Mouse (Mus musculus) naive thymus-derived CD4-positive, alpha-beta T cell, adult 2 months (primary cell): ENCODE data around the gene Dapl1.

Experiments
- DNase-seq: peaks from one replicate; pipeline ENCODE4 v3.0.0-alpha.2; 2011; ENCODE audit warnings: low read depth

The Dapl1 gene

DNA sequence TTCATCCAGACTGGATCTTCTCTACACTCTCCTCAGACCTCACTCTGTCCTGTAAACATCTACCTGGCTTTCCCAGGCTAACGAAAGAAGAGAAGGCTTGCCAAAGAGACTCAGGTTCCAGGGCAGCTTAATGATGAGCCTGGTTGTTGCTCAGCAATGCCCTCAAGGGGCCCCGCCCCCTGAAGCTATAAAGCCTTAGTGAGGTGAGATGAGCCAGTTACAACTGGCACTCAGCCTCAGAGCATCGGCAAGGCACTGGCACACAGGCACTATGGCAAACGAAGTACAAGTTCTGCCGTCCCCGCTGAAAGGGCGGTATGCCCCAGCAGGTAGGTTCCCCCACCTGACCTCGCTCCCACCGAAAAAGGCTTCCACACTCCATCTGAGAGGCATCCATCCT lies at the start of gene Dapl1:
Dapl1 (plus strand) TSS at position 216 of the 400 bp plus-strand sequence.
- DNase-seq: peak; percentile 63

DNA sequence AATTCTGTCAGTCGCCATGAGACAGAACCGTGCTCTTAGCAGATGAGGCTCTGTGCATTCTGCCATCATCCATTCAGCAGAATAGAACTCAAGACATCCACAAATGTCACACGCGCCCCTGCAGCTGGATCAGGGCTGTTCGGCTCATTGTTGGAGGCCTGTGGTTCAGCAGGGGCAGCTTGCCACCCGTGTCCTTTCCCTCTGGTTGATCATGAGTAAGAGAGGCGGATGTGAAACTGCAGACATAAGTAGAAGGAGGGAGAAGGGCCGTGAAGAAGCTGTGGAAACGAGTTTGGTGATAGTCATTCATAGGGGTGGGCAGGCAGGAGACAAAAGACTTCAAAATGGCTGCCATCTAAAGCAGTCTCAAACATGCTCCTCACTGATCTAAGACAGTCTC lies 49.6 kb upstream of the Dapl1 start:
- DNase-seq: no peak

DNA sequence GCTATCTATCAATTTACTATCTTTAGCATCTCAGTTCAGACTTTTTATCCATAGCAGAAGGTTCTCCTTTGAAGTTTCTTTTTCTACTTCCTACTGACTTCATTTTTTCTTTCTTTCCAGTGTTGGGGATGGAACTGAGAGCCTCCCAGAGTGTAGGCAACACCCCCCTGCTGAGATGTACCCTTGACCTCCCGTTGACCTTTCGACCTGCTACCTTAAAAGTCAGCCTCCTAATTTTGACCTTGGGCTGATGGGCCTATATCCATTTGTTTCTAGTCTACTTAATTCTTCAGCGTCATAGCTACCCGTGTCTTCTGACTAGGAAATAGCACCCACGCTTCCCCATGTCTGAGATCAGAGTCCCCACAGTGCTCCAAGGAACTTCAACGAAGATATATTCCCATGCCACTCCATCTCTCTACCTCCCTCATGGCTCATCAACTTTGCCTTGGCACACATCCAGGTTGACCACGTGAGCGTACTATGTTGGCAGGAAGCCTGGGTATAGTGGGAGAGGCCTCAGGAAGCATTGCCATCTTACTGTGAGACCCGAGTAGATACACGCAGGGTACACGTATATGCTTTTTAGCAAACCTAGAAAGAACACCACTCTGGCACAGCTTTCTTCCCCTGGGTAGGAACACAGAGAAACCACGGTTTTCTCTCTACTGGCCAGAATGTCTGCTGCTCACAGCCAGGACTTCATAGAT lies 46.6 kb upstream of the Dapl1 start:
- peak; percentile 67 for DNase-seq

DNA sequence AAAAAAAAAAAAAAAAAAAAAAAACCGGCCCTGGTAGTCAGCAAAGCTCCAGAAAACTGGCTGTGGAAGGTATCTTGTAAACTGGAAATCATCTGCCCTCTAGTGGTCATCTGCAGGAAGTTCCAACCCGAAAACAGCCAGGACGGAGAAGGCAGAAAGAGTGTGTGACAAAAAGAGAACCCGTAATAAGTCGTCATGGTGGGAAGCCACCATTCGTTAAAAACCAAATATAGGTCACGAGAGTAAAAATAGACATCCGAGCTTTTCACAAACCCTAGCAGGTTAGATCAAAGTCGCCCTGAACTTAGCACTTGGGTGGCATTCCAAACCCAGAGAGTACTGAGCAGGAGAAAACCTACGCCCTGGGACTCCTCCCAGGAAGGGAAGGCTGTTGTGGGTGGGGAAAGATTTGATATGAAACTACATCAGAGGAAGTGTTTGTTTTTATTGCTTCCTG lies 45.9 kb upstream of the Dapl1 start:
- DNase-seq: peak; percentile 90

GRCm38 (mm10) chr2:59439824-59440223 lies 44.6 kb upstream of the Dapl1 start:
- DNase-seq: no peak

DNA sequence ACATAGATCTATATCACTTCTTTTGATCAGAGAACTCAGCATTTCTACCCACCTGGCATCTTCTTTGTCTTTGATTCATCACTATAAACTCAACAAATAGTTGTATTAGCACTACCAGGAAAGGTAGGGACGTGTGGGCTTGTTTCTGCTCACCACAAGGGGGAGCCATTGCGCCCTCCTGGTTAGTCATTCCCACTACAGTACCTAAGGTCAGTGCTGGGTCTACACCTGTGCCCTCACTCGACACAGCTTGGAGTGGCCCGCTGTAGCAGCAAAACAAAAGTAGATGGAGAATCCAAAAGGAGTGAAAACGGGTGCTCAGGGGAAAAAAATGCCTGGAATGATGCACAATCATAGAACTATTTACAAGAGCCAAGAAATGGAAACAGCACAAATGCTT lies 44.0 kb upstream of the Dapl1 start:
- peak; percentile 87 for DNase-seq

- no peak for DNase-seq
Observed at GRCm38 (mm10) chr2:59441681-59442080, 42.8 kb upstream of the Dapl1 start.

DNA sequence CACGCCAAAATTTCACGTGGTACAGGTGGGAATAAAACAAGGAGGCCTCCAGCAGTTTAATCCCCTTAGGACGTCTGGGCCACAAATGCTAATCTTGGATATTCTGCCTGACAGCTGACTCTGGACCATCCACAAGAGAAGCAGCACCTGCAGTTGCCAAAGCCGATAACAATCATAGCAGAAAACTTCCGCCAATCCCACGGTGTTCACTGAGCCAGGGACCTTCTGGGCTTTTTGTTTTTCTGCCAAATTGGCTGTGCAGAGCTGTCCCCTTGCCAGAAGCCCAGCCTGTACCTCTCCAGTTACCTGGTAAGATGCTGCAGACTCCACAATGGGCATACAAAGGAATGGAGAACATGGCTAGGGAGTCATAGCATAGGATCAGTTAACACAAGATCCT lies 37.8 kb upstream of the Dapl1 start:
- DNase-seq: no peak

DNA sequence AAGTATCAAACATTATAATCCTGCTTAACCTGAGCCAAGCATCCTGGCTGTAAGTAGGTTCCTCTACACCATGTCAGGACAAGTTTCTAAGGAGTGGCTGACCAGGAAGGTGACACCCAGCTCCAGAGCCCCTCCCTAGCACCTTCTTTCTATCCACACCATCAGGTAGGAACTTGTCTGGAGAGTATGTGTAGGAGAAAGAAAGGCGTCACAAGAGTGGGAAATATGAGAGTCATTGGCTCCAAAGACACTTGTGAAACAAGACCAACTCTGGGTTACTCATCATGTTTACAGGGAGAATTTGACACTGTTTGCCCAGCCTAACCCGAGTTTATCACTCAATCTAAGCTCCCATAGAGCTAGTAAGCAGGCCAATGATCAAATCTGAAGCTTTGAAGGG lies 36.7 kb upstream of the Dapl1 start:
- DNase-seq: no peak

- DNase-seq: no peak
Observed at GRCm38 (mm10) chr2:59448516-59448915, 35.9 kb upstream of the Dapl1 start.

GRCm38 (mm10) chr2:59448921-59449320 lies 35.5 kb upstream of the Dapl1 start:
- no peak for DNase-seq

DNA sequence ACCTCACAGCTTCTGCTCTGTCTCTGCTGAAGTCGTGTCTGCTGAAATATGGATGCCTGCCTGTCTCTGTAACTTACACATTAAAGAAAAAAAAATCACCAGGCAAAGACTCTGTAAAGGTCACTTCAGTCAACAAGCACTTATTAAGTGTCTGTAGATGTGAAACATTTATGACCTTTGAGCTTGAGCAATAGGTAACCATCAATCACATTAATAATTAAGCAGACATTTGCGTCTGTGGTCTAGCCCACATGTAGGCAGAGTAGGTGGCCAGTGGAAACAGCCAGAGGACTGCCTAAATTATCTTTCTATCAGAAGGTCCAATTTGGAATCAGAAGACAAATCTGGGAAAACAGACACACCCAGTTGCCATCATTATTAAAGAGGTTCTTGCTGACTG lies 32.8 kb upstream of the Dapl1 start:
- DNase-seq: no peak

DNA sequence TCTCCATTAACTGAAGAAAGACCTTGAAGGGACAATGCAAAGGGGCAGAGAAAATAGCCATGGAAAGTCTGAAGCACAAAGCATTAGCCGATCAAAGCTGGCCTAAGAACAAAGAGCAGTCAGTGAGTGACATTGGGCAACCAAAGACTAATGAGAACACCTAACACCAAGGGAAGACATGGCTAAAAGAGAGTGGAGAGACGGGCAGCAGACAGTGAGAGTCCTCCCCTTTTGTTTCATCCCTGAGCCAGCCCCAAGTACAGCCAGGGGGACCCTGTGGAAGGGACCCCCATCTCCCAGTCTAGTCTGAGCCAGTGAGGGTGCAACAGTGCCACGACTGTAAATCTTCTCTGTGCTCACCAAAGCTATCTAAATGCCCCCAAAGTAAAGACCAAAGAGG lies 32.4 kb upstream of the Dapl1 start:
- DNase-seq: no peak

DNA sequence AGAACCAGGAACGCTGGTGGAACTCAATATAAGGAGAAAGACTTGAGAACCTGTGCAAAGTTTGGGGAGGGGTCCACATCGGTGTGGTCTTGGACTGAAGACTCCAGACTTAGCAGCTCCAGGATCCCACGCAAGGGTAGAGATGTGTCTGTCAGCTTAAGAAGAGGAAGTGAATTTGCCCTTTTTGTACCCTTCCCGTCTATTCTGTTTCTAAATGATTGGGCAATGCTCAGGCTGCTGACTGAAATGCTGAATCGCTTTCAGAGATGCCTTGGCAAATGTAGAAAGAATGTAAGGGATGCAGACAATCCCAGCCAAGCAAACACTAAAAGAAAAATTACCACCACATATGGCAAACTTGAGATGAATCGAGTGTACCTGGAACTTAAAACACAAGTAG lies 22.4 kb upstream of the Dapl1 start:
- DNase-seq: no peak

DNA sequence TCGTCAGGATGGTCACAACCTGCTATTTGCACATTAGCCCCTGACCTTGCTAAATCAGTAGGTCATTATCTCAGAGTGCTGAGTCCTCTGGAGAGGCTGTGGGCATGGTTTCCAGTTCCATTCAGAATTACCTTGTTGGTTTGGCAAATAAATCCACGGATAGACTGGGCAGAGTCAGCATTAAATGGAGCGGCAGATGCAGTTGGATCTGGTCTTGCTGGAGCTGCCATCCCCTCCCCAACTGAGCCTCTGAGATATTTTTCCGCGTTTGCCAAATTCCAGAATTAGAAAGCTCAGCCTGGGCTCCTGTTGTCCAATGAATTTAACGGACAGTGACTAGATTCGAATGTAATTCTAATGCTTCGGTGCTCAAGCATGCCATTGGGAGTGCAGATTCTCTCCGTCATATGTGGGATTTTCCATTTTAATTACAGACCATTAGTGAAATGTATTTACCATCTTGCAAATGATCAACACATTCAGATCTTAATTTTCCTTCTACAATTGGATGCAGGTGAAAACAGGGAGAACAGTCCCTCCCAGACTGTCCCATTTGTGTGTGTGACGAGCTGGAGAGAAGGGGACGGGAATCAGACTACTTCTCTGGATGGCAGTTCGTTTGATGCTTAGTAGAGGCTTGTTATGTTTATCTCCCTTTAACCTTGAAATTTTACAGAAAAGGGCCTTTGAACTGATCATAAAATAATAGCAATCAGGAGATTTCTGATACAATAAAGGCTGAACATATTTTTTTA lies 20.8 kb upstream of the Dapl1 start:
- DNase-seq: no peak

- DNase-seq: no peak
Observed at GRCm38 (mm10) chr2:59465671-59466070, 18.8 kb upstream of the Dapl1 start.

DNA sequence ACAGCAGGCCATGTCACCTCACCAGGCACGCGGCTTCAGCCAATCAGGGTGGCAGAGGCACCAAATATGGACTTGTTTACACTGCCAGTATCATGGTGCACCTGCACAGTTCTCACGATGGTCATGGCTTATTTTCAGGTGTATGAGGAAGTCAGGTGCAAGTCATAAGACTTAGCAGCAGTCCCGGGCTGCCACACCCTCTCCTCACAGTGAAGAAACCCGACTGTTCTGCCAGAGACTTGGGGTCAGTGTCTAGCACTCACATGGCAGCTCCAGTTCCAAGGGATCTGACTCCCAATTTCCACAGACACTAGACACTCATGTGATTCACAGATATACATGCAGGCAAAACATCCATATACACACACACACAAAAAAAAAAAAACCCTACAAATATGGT lies 18.1 kb upstream of the Dapl1 start:
- DNase-seq: no peak

DNA sequence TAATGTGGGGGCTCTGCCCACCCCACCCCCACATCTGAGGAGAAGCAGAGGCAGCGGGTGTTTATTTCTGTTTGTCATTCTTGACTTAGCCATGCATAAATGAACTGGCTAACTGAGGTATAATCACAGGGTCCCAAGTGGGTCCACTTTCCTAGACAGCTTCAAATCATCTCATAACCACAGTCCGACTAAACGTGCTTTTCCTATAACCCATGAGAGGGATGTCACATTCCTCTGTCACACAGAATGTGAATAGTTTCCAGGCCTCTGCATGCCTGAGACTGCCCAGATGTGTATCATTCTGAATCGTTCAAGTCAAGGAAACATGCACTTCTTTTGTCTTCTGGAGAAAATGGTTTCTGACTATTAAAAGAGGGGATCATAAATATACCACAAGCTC lies 17.4 kb upstream of the Dapl1 start:
- DNase-seq: no peak

GRCm38 (mm10) chr2:59467976-59468375 lies 16.5 kb upstream of the Dapl1 start:
- DNase-seq: peak; percentile 76

GRCm38 (mm10) chr2:59469590-59470245 lies 14.7 kb upstream of the Dapl1 start:
- DNase-seq: peak; percentile 90

- peak; percentile 71 for DNase-seq
Observed at GRCm38 (mm10) chr2:59470326-59471031, 14.0 kb upstream of the Dapl1 start.
